In genomic region chr4:89458628-89459345, GRCm38 (mm10) we compare ENCODE assay signal across 19 mouse cellular contexts.
DNase-seq lines count a peak whose midpoint lies in the region; ATAC-seq and TF ChIP-seq lines count a peak whose summit lies in the region.
"Had no signal": no experiment of that assay in that cellular context is flagged by ENCODE, and none has a peak within 500 bp of the region (broad histone marks: within the 10 kb centered on the region; RNA-seq: fewer than 3 reads in every experiment).

No protein-coding gene starts in this region.

- H3K4me3 ChIP-seq in kidney, adult 2 months (ENCODE audit: insufficient read depth, low read depth, low read length), result no peak overlapping the region
- H3K4me3 ChIP-seq in midbrain, embryonic 14.5 days (replicated peaks; ENCODE audit: low read depth, low read length), result no peak overlapping the region
- H3K4me3 ChIP-seq in midbrain, embryonic 10.5 days, result no peak overlapping the region
- no peak overlapping the region for H3K4me3 ChIP-seq in midbrain, embryonic 16.5 days (ENCODE audit: low read depth, low read length)
- H3K4me3 ChIP-seq: embryonic facial prominence, embryonic 15.5 days; forebrain, embryonic 12.5 days; midbrain, embryonic 12.5 days had no signal

- no peak overlapping the region for H3K4me2 ChIP-seq in midbrain, embryonic 14.5 days (ENCODE audit: low read length)
- H3K4me2 ChIP-seq in midbrain, embryonic 16.5 days (ENCODE audit: low read length), result no peak overlapping the region
- H3K4me2 ChIP-seq: embryonic facial prominence, embryonic 15.5 days; forebrain, embryonic 12.5 days; midbrain, embryonic 12.5 days had no signal

- no peaks in the 10 kb centered on the region for H3K36me3 ChIP-seq in kidney, adult 2 months (ENCODE audit: control insufficient read depth, insufficient read depth, low read length)
- no peaks in the 10 kb centered on the region for H3K36me3 ChIP-seq in midbrain, embryonic 14.5 days (ENCODE audit: control insufficient read depth, insufficient read depth, low read length)
- no peaks in the 10 kb centered on the region for H3K36me3 ChIP-seq in midbrain, embryonic 10.5 days
- no peaks in the 10 kb centered on the region for H3K36me3 ChIP-seq in midbrain, embryonic 16.5 days (ENCODE audit: control insufficient read depth, insufficient read depth, low read length)
- H3K36me3 ChIP-seq: embryonic facial prominence, embryonic 15.5 days; forebrain, embryonic 12.5 days; midbrain, embryonic 12.5 days had no signal

- H3K9me3 ChIP-seq in midbrain, embryonic 14.5 days (ENCODE audit: control insufficient read depth, low read length), result no peaks in the 10 kb centered on the region
- no peaks in the 10 kb centered on the region for H3K9me3 ChIP-seq in midbrain, embryonic 10.5 days (replicated peaks)
- no peaks in the 10 kb centered on the region for H3K9me3 ChIP-seq in midbrain, embryonic 16.5 days (replicated peaks; ENCODE audit: control insufficient read depth, low read length, poor library complexity, severe bottlenecking)
- H3K9me3 ChIP-seq: embryonic facial prominence, embryonic 15.5 days; forebrain, embryonic 12.5 days; midbrain, embryonic 12.5 days had no signal

- H3K9ac ChIP-seq in midbrain, embryonic 14.5 days (replicated peaks; ENCODE audit: low read length), result no peak overlapping the region
- H3K9ac ChIP-seq in midbrain, embryonic 16.5 days (ENCODE audit: low read depth, low read length), result no peak overlapping the region
- H3K9ac ChIP-seq: embryonic facial prominence, embryonic 15.5 days; forebrain, embryonic 12.5 days; liver, postnatal 0 days; midbrain, embryonic 12.5 days had no signal

- WGBS in kidney, adult 2 months, result 45% methylated on average over 2 of the region's 2 CpGs
- 81% methylated on average over 2 of the region's 2 CpGs for WGBS in midbrain, embryonic 14.5 days
- 77% methylated on average over 2 of the region's 2 CpGs for WGBS in midbrain, embryonic 10.5 days
- 80% methylated on average over 2 of the region's 2 CpGs for WGBS in midbrain, embryonic 16.5 days

- DNase-seq in kidney, adult 2 months, result peak; percentile 9
- DNase-seq in kidney, postnatal 14 days, result no peak
- peak; percentile 13 for DNase-seq in midbrain, embryonic 14.5 days
- DNase-seq in midbrain, embryonic 10.5 days (ENCODE audit: low spot score), result no peak
- no peak for DNase-seq in layer of hippocampus, postnatal 14 days (ENCODE audit: low spot score in 2 of 2)
- DNase-seq: B cell, adult 2 months; cerebellum, adult 9-11 months; gastrocnemius, postnatal 25 days; heart, postnatal 14 days; kidney, adult 8-10 months; liver, postnatal 0 days; retina, postnatal 1 day; right cerebral cortex, postnatal 4 days had no signal

- no peak overlapping the region for H3K27ac ChIP-seq in kidney, adult 2 months (ENCODE audit: insufficient read depth, low read depth, low read length)
- H3K27ac ChIP-seq in midbrain, embryonic 14.5 days (replicated peaks; ENCODE audit: low read depth, low read length), result no peak overlapping the region
- H3K27ac ChIP-seq in midbrain, embryonic 10.5 days (replicated peaks), result no peak overlapping the region
- no peak overlapping the region for H3K27ac ChIP-seq in midbrain, embryonic 16.5 days (ENCODE audit: low read length)
- H3K27ac ChIP-seq: embryonic facial prominence, embryonic 15.5 days; forebrain, embryonic 12.5 days; midbrain, embryonic 12.5 days had no signal

- H3K27me3 ChIP-seq in kidney, adult 2 months (replicated peaks; ENCODE audit: control insufficient read depth, insufficient read depth, low read length), result no peaks in the 10 kb centered on the region
- H3K27me3 ChIP-seq in midbrain, embryonic 14.5 days (ENCODE audit: control insufficient read depth, insufficient read depth, low read length), result no peaks in the 10 kb centered on the region
- H3K27me3 ChIP-seq in midbrain, embryonic 10.5 days (ENCODE audit: low read depth, poor library complexity, severe bottlenecking), result no peaks in the 10 kb centered on the region
- no peaks in the 10 kb centered on the region for H3K27me3 ChIP-seq in midbrain, embryonic 16.5 days (ENCODE audit: control insufficient read depth, insufficient read depth, low read depth, low read length)
- H3K27me3 ChIP-seq: embryonic facial prominence, embryonic 15.5 days; forebrain, embryonic 12.5 days; midbrain, embryonic 12.5 days had no signal

- ATAC-seq in midbrain, embryonic 14.5 days (ENCODE audit: low FRiP score, low TSS enrichment), result no peak
- peak; percentile 80 for ATAC-seq in inflammation-experienced regulatory T-cells, adult 6 months
- ATAC-seq in neutrophil, adult 5-6 weeks (ENCODE audit: extremely low read depth, insufficient number of reproducible peaks, low FRiP score, poor library complexity, severe bottlenecking), result peak; percentile 39; the same call in 1 of the 2 replicates
- no peak for ATAC-seq in midbrain, embryonic 16.5 days
- ATAC-seq: liver, postnatal 0 days had no signal

- TF ChIP-seq POLR2A in kidney, adult 2 months (IDR thresholded peaks at IDR 0.05; ENCODE audit: low read depth, low read length), result no peak

- no peak for TF ChIP-seq CTCF in kidney, adult 2 months (conservative IDR thresholded peaks at IDR 0.05; ENCODE audit: insufficient read depth, insufficient read length, low read depth, low read length)

- H3K4me1 ChIP-seq in kidney, adult 2 months (ENCODE audit: control insufficient read depth, insufficient read depth, low read length), result no peaks in the 10 kb centered on the region
- no peaks in the 10 kb centered on the region for H3K4me1 ChIP-seq in midbrain, embryonic 14.5 days (ENCODE audit: control insufficient read depth, insufficient read depth, low read length)
- H3K4me1 ChIP-seq in midbrain, embryonic 10.5 days, result no peaks in the 10 kb centered on the region
- H3K4me1 ChIP-seq in midbrain, embryonic 16.5 days (ENCODE audit: control insufficient read depth, insufficient read depth, low read length), result no peaks in the 10 kb centered on the region
- H3K4me1 ChIP-seq: embryonic facial prominence, embryonic 15.5 days; forebrain, embryonic 12.5 days; midbrain, embryonic 12.5 days had no signal

Comparison
In these comparisons a context has a peak if more than half of its experiments do, and no peak if none do; other contexts are left out.
1. DNase-seq: peak in kidney, adult 2 months (single experiment) and midbrain, embryonic 14.5 days (single experiment); none in kidney, postnatal 14 days (single experiment), midbrain, embryonic 10.5 days (single experiment) and layer of hippocampus, postnatal 14 days (0 of 2).
2. ATAC-seq: peak in inflammation-experienced regulatory T-cells, adult 6 months (single experiment) and neutrophil, adult 5-6 weeks (single experiment); none in midbrain, embryonic 14.5 days (single experiment) and midbrain, embryonic 16.5 days (single experiment).